Mouse (Mus musculus) urinary bladder, postnatal 10 days (tissue): ENCODE measurements around the gene Dennd4a.

Experiments used
- DNase-seq: peaks from one replicate; pipeline ENCODE4 v3.0.0; 2022; ENCODE audit warnings: low spot score

Gene Dennd4a

DNA sequence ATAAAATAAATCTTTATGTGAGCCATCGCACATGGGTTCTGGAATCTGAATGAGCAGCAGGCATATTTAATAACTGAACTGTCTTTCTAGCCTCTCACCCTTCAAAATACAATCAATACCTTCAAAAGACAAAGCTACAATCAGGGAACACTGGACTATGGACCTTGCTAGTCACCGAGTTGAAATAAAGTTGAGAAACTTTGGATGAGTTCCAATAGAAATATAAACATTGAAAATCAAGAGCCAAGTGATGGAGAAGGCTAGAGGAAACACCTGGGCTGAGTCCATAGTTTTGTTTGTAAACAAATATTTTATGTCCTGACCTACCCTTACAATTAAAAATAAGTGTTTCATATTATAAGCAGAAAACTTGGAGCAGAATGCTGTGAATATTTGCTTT, 102.8 kb downstream of the Dennd4a start:
- DNase-seq = no peak

DNA sequence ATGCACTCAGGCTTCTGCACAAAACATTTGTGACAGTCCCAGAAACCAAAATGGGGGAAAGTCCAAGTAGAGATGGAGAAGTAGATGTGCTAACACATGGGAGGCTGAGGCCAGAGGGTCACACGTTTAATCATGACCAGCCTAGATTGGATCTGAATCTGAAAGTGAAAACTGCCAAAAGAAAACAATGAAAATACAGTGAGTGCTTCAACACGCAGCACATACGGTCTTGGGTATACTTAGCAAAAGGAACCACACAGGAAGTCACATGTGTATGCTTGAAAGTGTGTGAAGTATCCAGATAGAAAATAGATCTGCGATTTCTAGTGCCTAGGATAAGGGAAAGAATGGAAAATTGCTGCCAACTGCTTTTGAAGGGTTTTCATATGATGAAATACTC, 103.5 kb downstream of the Dennd4a start:
- no peak for DNase-seq

DNA sequence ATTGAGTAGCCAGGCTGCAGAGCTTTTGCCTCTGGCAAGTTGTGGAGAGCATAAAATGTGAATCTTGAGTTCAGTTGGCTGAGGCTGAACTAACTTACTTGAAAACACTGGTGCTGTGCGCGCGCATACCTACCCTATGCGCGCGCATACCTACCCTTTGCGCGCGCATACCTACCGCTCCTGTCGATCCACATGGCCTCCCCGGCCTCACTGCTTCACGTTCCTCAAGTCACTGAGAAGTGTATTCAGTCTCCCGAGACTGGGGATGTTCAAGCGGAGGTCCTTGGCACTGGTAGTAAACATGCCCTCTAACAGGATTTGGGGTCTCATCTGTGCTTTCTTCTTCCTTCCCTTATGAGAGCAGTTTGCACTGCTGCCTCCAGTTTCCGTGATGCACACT, 107.4 kb downstream of the Dennd4a start:
- DNase-seq = no peak

DNA sequence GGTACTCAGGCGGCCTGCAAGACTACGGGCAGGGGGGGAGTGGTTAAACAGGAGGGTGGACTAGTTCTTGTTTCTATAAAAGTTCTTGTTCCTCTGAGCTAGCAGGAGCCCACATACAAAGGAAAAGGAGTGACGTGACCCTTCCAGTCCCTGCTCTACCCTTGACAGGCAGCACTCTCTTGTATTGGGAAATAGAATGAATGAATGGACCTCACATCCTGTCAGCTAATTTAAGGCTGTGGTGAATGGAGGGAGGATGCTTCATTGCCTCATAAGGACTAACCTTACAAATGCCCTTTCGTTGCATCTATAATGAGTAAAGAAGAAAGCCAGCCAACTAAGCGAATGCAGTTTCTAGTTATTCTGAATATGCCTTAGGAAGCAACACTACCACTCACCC, 114.6 kb downstream of the Dennd4a start:
- DNase-seq = no peak

DNA sequence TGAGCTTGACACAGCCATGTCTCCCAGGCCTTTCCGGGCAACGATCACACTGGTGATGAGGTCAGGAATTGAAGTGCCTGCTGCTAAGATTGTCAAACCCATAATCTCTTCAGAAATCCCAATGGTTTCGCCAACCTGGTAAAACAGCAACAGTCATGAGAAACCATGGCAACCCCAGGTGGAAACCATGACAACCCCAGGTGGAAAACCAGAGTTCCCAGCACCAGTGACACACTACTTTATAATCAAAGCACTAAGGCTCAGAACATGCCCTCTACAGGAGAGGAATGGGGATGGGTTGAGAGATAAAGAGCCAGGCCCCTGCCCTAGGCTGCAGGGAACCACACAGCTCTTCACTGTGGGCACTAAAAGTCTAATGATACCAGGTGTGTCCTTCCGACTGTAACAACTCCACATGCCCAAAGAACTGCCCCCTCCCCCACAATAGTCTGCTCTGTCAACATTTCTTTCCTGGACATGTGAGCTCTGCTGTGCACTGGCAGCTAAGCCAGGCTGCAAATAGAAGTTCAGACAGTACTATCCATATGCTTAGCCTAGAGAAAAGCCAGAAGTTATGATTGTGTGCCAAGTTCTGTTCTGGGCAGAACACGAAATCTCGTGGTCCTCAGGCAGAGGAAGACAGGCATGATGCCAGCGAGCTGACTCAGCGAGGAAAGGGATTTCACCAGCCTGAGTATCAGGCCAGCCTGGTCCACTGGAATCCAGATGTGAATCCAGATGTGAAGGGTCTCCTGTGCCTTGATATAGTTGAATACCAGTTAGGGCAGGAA, 115.3 kb downstream of the Dennd4a start:
- DNase-seq = no peak

DNA sequence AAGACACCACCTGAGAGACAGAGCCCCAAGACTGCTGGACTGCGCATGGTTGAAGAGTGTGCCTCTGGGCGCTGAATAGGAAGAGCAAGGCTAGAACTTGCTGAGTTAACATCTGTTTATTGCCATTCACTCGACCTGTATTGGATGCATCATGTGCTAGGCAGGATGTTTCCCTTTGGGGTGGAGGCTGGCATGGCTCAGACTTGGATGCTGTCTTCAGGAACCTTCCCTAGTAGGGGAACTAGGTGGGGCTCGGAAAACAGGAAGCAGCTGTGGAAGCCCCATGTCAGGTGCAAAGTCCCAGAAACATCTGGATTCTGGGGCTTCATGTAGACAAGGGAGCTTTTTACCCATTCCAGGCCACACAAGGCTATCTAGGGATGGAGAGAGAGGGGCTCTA, 119.1 kb downstream of the Dennd4a start:
- no peak for DNase-seq

DNA sequence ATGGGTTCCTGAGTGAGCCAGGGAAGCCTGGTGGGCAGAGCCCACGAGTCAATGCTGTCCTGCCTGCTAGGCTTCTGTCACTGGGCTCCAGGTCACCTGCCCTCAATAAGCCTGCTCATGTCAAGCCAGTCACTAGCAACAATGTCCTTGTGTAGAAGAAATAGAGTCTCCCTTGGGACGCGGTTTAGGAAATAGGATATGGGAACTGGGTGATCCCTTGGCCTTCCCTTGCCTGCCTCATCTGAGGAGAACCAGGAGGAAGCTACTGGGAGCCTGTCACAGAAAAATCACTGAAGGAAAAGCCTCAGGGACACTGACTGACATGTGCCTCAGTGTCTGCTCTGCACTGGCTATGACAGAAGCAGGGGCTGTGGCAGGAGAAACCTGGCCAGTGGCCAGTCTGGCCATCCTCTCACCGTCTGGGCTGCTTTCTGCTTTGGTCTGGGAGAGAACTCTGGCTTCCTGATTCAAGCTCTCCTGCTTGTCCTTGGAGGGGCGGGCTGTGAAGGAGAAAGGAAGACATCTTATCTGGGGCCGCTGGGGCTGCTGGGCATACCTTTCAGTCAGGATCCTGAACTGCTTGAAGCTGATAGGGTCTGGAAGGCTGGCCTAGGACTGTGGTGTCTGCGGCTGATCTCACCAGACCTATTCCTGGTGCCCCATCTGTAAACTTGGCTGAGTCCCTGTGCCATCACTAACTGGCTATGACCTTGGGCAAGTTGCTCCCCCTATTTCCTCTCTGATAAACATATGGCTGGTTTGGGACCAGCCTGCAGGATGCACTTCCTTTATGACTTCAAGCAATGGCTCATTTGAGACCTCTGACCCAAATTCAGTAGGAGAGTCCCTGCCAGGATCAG, 120.8 kb downstream of the Dennd4a start:
- no peak for DNase-seq

DNA sequence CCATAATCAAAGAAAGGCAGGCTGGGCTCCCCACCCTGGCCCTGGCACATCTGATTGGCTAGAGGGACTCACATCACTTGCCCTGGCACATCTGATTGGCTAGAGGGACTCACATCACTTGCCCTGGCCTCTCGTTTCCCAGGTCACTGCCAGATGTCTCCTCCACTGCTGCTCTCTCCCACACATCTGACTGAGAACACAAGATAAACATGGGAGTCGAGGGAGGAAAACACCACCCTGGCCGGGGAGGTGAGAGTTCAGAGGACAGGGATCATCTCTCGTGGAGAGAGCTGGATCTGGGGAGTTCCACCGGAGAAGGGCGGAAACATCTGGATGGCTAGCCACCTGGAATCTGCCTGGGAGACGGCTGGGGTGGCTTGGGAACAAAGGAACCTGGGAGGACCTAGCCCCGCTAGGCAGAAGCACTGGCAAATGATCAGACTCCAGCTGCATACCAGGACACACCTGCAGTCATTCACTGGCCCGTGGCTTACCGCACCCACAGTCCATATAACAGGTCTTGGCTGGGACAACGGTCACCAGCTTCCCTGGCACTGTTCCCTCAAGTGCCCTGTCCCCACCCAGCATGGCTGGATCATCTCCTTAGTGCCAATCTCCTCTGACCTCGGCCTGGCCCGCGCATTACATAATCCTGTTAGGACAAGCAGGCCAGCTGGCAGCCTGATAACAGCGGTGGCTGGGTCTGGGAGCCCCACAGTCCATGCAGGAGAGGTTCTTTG, 123.0 kb downstream of the Dennd4a start:
- DNase-seq = no peak

DNA sequence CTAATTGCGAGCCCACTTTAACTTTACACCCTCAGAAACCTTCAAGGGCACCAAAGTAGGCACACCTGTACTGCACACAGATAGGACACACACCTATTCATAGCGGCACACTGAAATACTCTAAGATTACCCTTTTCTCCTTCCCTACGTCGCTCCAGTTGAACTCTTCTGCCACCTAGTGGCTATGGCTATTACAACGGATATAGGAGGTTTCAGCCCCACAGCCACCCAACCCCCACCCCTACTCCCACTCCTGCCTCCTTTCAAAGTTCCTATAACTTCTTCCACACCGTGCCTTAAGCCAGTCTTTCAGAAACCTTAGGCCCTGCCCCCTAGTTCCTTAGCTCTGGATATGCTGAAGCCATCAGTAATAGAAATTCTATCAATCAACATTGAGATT, 125.4 kb downstream of the Dennd4a start:
- DNase-seq = no peak

DNA sequence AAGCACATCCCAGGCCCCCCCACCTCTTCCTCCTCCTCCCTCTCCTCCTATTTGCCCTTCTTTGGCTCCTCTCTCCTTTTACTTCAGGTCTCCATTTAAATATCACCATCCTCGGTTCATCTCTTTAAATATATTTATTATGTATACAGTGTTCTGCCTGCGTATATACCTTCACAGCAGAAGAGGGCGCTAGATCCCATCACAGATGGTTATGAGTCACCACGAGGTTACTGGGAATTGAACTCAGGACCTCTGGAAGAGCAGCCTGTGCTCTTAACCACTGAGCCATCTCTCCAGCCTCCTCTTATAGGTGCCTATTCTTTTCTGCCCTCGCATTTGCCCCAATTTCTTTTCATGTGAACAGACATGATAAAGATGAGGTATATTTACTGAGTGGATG, 126.4 kb downstream of the Dennd4a start:
- DNase-seq = no peak

DNA sequence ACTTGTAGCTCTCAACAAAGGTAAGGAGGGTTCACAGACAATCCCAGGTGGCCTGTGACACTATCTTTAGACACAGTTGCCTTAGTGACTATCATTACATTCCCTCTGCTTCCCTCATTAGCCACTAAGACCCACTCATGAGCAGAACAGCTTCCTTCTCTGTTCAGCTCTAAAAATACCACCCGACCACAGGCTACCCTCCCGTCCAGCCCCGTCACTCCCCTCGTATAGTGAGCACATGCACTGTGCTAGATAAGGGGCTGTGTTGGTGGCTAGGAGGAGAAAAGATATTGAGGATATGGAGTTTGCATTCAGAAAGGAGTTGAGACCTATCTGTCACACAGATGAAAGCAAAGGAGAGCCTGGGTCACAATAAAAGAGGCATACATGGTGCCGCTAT, 127.4 kb downstream of the Dennd4a start:
- no peak for DNase-seq

DNA sequence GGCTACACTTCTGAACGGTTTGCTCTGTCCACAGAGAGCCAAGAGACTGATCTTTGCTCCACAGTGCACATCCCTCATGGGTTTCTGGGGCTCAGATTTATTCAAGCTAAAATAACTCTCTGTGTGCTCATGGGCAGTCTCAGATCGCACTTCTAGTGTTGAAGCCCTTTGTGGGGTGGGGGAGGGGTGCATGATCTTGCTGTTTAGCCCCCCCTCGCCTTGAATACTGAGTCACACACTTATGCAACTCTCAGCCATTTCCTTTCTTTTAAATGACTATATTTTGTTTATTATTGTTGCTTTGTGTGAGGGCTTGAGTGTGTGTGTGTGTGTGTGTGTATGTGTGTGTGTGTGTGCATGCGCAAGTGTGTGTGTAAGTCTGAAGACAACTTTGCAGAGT, 128.1 kb downstream of the Dennd4a start:
- DNase-seq = no peak

DNA sequence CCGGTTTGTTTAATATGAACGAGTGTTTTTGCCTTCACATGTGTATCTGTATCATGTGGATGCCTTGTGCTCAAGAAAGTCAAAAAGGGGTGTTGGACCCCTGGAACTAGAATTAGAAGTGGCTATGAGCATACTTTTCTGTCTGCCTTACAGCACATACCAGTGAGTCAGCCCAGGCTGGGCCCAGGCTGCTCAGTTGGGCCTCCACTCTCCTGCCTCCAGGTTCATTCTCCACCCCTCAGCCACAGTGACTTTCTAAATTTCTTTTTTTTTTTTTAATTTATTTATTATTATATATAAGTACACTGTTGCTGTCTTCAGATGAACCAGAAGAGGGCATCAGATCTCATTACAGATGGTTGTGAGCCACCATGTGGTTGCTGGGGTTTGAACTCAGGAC, 128.7 kb downstream of the Dennd4a start:
- DNase-seq = no peak

DNA sequence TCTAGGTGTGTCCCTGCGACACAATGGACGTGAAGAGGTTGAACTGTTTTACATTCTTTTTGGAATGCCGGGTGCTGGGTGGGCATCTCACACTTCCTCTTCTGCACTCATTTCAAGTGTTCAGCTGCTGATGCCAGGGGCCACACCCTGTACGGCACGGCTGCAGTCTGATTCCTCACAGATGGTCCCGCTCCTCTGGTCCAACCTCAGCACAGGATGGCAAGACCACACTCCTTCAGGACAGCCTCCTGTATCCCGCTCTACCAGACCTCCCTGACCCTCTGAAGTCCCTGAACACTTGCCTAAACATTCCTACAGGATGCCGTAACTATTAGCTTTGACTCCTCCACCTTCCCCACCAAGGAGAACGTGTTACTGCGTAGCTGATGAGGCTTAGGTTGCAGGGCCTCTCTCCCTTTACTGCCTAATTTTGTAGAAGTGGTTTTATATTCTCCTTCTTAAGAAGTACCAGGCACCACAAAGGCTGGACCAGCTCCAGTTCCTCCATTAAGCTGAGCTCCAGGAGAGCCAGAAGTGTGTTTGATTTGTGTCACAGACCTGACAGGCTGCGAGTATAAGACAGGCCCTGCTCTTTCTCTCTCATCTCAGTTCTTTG, 129.7 kb downstream of the Dennd4a start:
- DNase-seq = no peak

DNA sequence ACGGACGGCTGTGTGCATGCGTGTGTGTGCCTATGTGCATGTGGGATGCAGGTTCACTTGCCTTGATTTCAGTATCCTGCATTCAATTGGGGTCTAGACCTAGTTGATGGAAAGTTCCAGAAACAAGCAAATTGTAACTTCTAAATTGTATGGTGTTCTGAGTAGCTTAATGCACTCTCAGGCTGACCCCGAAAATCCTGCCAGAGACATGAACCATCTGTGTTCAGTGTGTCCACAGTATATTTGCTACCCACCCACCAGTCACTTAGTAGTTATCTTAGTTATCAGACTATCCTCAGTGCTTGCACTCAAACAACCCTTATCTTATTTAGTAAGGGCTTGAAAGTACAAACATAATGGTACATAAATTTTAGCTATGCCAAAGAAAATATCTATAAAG, 130.5 kb downstream of the Dennd4a start:
- no peak for DNase-seq

DNA sequence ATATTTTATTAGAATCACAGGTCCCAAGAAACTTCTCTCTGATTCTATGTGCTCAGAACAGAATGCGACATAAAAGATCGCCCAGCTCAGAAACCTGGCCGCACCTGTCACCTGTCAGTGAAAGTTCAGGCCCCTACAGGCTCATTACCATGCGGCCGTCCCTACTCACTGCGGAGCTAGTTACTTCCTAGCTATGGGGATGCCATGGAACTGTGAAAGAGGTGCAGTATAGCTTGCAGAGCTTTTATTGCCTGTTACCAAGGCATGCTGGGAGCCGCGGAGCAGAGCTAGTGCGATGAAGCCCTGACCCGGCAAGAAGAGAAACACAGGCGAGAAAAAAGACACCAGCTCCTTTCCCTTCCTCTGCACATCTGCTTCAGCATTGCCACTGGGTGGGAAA, 132.9 kb downstream of the Dennd4a start:
- no peak for DNase-seq

DNA sequence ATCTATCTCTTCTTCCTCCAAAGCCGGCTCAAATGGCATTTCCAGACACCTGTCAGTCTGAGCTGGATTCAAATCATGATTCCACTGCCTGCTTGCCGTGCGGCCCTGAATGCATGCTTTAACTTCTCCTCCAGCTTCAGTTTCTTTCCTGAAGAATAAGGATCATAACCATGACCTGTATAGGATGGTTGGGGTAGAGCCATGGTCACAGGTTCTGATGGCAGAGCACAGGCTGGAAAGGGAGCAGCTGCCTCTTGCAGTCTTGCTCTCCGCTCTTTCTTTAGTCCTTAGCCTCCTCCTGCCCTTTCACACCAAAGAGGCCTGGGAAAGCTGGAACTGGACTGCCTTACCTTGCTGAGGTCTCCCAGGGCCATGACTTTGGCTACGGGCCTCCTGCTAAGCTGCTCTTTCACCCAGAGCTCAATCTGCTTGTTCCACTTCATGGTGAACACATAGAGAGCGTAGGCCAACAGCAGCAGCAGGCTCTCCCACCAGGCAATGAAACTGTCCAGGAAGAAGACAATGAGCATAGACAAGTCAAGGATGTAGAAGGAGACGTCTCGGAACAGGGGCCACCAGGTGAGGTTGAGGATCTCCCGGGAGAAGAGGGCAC, 136.4 kb downstream of the Dennd4a start:
- DNase-seq = no peak

DNA sequence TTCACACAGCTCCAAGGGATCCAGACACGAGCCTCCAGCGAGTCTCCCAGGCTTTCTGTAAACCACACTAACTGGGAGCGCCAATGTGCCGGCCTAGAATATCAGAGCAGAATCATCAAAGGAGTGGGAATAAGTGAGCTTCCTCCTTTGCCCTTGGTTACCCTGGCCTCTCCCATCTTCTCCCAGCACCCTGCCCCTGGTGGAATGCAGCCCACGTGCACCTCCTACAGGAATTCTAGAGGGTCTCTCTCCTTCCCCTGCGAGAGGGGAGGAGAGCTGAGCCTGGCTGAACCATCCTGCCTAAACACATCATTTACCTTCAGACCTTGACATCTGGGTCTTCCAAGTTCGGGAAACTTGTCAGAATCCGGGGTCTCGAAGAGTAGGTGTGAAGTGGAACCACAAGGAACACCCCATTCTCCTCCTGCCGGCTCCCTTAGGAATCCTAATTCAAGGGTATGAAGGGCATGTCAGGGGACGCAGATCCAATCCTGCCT, 140.1 kb downstream of the Dennd4a start, which contains the start of gene Slc24a1:
Gene Slc24a1 (minus strand): TSS at position 447 of the 497 bp plus-strand sequence.
- no peak for DNase-seq

DNA sequence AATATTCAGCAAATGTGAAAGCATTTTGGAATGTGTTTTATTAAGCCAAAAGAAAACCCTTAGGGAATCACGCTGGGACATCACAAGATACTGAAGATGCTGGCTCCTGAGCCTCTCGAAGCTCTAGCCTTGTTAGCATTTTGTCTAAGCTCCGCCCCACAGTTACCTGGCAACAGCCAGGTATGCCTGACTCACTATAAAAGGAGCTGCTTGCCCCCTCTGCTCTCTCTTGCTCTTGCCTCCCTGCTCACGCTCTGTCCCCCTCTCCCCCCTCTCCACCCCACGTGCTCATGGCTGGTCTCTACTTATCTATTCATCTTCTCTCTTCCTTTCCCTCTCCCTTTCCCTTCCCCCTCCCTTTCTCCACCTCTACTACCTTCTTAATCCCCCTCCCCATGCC, 140.9 kb downstream of the Dennd4a start:
- no peak for DNase-seq

DNA sequence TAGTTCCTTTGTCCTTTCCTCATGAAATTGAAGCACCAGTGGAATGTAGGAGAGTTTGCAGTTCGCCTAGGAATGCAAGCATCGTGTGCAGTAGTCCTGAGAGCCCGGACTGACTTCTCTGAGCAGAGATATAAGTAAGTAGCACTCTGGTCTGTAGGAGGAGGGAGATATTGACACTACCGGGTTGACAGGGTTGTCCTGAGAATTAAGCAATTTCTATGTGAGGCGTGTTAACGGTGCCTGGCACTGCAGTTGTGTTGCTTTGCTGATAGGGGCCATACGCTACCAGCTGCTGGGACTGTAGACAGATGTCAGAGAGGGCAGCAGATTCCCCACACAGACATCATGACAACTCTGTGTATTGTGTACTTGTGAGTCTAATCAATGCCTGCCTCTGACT, 142.1 kb downstream of the Dennd4a start:
- no peak for DNase-seq

DNA sequence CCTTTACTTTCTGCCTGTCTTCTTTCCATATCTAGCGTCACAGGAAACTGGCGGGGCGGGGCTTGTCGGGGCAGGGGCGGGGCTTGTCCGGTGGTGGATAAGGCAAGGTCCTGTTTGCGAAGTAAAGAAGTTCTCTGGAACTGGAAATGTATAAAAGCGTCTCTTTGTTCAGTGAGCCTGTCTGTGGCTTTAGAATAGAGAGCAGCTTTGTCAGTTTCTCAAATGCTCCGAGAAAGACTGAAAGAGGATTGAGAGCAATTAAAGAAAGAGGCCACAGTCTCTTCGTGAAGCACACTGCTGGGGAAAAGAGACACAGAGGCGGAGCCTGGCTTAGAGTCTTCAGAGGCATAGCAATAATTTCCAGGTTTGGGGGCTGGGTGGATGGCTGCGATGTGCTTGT, 145.2 kb downstream of the Dennd4a start:
- no peak for DNase-seq

DNA sequence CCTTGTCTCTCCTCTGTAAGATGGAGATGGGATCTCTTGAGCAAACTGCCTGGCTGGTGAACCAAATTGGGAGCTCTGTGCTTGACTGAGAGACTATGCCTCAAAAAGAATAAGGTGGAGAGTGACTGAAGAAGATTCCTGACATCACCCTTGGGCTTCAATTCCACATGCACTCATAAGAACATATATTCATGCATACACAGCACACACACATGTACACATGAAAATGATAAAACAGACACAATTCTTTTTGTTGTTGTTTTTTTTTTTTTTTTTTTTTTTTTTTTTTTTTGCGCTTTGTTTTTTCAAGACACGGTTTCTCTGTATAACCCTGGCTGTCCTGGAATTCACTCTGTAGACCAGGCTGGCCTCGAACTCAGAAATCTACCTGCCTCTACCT, 146.1 kb downstream of the Dennd4a start:
- DNase-seq = no peak
